Mouse (Mus musculus) heart, adult 2 months (tissue): ENCODE results near the gene Gpd2.

Experiments
- CTCF ChIP-seq: fragments of 200-600 bp; IDR thresholded peaks from 2 replicates; pipeline ENCODE4 v1.8.1; 2022; ENCODE audit warnings: antibody characterized with exemption, mild to moderate bottlenecking, moderate library complexity
- EP300 ChIP-seq: fragments of 200-500 bp; IDR thresholded peaks from 2 replicates; pipeline ENCODE4 v1.6.1; 2011; ENCODE audit warnings: low read depth, low read length, control low read depth; ENCODE audit not compliant: insufficient read depth
- POLR2A ChIP-seq: fragments of 200-500 bp; IDR thresholded peaks from 2 replicates; pipeline ENCODE4 v1.6.1; 2011; ENCODE audit warnings: mild to moderate bottlenecking, low read depth, low read length, control low read depth; ENCODE audit not compliant: insufficient read depth

DNA sequence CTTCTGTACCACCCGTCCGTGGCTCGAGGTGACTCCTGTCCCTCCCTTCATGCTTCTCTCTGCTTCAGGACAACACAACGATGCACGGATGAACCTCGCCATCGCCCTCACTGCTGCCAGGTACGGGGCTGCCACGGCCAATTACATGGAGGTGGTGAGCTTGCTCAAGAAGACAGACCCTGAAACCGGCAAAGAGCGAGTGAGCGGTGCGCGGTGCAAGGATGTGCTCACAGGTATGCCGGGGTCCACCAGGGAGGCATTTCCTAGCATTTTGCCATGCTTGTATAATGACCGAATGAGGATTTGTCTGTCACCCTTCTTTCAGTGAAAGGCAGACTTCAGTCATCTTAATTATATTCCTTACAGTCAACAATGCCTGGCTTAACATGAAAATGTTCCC, 101.3 kb downstream of the Gpd2 start:
- TF ChIP-seq POLR2A (no peak), CTCF (no peak), EP300 (no peak)
